Mouse (Mus musculus): ENCODE results near the gene Cobl. TPM values are rescaled to one million over a fixed set of nuclear protein-coding genes. Genes with fewer than 3 reads are reported as not detected.
A peak's percentile ranks its signal among the peaks of the same experiment; 100 is the strongest.

The Cobl gene
- 11.0 and 12.0 TPM in 2 replicates for polyA plus RNA-seq (2015; fragmentation: Nextera tagmentation; extraction: Ambion mirVana)

DNA sequence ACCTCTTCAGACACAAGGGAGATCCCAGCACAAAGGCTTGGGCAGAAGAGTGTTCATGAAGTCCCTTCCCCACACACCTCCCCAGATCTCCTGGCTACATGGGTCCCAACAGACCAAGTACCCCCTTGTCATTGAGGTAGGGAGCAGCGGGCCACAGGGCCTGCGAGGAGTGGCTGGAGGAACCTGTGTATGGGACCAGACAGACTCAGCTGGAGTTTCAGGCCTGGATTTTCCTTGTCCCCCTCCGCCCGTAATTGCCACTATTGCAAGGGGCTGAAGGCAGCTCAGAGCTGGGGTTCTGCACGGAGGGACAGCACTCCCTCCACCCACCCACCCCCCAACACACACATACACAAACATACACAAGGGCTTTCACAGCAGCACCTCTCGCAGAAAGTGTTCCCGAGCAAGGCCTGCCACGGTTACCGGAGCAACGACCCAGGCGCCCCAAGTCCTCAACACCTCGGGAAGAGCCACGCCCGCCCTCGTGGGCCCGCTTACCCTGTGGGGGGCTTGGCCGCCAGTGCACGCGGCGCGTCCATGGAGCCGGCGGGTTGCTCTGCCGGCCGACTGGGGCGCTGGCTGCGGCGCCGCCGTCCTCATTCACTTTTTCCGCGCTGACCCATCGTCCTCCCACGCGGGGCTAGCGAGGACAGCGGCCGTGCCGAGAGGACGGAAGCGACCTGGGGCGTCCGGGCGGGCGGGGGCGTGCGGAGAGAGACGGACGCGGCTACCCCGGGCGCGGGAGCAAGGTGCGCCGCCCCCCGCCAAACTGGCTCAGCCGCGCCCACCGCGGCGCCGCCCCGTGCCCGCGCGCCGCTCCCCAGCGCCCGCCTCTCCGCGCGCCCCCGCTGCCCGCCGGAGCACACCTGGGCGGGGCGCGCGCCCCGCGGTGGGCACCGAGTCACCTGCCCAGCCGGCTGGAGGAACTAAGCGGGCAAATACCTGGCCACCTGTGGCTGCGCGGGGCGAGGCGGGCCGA is at the start of gene Cobl:
Gene Cobl, minus strand, starts transcription at position 780 of the 982 bp plus-strand sequence.
- H3K27me3 ChIP-seq = peaks cover 15% of the 10 kb centered on the region
- H3K9me3 ChIP-seq = no peaks in the 10 kb centered on the region
- no peaks in the 10 kb centered on the region for H3K4me1 ChIP-seq
- H3K9ac ChIP-seq = peak within 1 kb of the TSS; percentile 45
- WGBS = 1% methylated on average over 75 of the region's 89 CpGs
- ATAC-seq (ENCODE audit: borderline replicate concordance, extremely low read depth, low FRiP score, low TSS enrichment) = peak; percentile 81
- H3K27ac ChIP-seq = peak within 1 kb of the TSS; percentile 56
- H3K4me2 ChIP-seq = peak within 1 kb of the TSS; percentile 79
- no peaks in the 10 kb centered on the region for H3K36me3 ChIP-seq
- H3K4me3 ChIP-seq = peak within 1 kb of the TSS; percentile 55

GRCm38 (mm10) chr11:12513796-12514195 is 49.0 kb upstream of the Cobl start:
- Histone ChIP-seq H3K9me3 (no peaks in the 10 kb centered on the region), H3K4me1 (no peaks in the 10 kb centered on the region), H3K9ac (no peak overlapping the region), H3K27ac (no peak overlapping the region), H3K4me3 (no peak overlapping the region), H3K4me2 (no peak overlapping the region), H3K36me3 (no peaks in the 10 kb centered on the region), H3K27me3 (no peaks in the 10 kb centered on the region)
- no peak for ATAC-seq (ENCODE audit: borderline replicate concordance, extremely low read depth, low FRiP score, low TSS enrichment)
- WGBS = 31% methylated on average over 5 of the region's 5 CpGs

DNA sequence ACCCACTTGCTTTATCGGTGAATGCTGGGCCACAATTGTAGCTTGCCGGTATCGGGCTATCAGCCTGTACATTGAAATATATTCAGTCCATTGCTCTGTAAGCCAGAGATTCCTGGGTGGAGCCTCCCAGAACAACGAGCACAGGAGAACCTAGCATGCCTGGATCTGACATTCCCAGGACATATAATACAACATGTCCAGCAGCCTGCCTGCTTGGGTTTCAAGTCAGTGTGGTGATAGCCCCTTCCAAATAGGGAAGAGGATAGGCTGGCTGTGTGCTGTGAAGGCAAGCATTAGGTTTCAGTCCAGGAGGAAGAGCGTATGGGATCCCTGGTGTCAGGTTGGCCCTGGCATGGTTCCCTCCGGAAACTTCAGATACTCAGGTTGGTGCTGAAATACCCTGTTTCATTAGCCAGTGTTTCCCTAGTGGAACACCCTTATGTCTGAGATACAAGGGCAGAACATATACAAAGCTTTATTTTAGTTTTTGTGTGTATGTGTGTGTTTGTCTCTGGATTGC is 41.7 kb upstream of the Cobl start:
- H3K4me1 ChIP-seq = no peaks in the 10 kb centered on the region
- H3K36me3 ChIP-seq = no peaks in the 10 kb centered on the region
- no peaks in the 10 kb centered on the region for H3K27me3 ChIP-seq
- H3K9me3 ChIP-seq = no peaks in the 10 kb centered on the region
- WGBS = 84% methylated on average over 6 of the region's 6 CpGs
- no peak for ATAC-seq (ENCODE audit: borderline replicate concordance, extremely low read depth, low FRiP score, low TSS enrichment)
- H3K4me2 ChIP-seq = no peak overlapping the region
- H3K4me3 ChIP-seq = no peak overlapping the region
- no peak overlapping the region for H3K9ac ChIP-seq
- no peak overlapping the region for H3K27ac ChIP-seq

- no peak overlapping the region for H3K4me3 ChIP-seq
- H3K27ac ChIP-seq = no peak overlapping the region
- H3K4me1 ChIP-seq = no peaks in the 10 kb centered on the region
- no peaks in the 10 kb centered on the region for H3K27me3 ChIP-seq
- WGBS = 69% methylated on average over 4 of the region's 4 CpGs
- H3K9ac ChIP-seq = no peak overlapping the region
- H3K9me3 ChIP-seq = no peaks in the 10 kb centered on the region
- no peak overlapping the region for H3K4me2 ChIP-seq
- ATAC-seq (ENCODE audit: borderline replicate concordance, extremely low read depth, low FRiP score, low TSS enrichment) = no peak
- H3K36me3 ChIP-seq = no peaks in the 10 kb centered on the region
Observed at GRCm38 (mm10) chr11:12503756-12504155, 39.0 kb upstream of the Cobl start.

DNA sequence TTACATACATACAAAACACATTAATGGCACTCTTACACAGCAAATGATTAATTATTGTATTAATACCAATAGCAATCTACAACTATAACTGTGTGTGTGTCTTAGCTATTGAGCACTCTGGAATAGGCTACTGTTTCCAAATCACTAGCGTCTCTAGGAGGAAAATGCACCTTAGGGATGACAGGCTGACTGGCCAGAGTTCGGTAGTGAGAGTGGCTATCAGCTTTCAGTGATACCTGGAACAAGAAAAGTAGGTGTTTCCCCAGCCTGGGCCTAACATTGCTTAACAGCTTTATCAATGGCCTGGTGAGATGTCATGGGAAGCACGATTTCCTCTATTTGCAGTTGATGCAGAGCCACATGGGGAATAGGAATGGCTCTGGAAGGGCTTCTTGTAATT is 37.0 kb upstream of the Cobl start:
- H3K9ac ChIP-seq = no peak overlapping the region
- no peaks in the 10 kb centered on the region for H3K27me3 ChIP-seq
- 65% methylated on average over 3 of the region's 3 CpGs for WGBS

GRCm38 (mm10) chr11:12493791-12494190 is 29.0 kb upstream of the Cobl start:
- H3K9ac ChIP-seq = no peak overlapping the region
- ATAC-seq (ENCODE audit: borderline replicate concordance, extremely low read depth, low FRiP score, low TSS enrichment) = no peak
- no peaks in the 10 kb centered on the region for H3K36me3 ChIP-seq
- H3K9me3 ChIP-seq = no peaks in the 10 kb centered on the region
- H3K4me1 ChIP-seq = no peaks in the 10 kb centered on the region
- no peak overlapping the region for H3K4me2 ChIP-seq
- no peak overlapping the region for H3K4me3 ChIP-seq
- no peaks in the 10 kb centered on the region for H3K27me3 ChIP-seq
- H3K27ac ChIP-seq = no peak overlapping the region

More for the DNA sequence above, 37.0 kb upstream of the Cobl start:
- Histone ChIP-seq H3K4me2 (no peak overlapping the region), H3K9me3 (no peaks in the 10 kb centered on the region), H3K27ac (no peak overlapping the region), H3K4me3 (no peak overlapping the region), H3K36me3 (no peaks in the 10 kb centered on the region), H3K4me1 (no peaks in the 10 kb centered on the region)
- no peak for ATAC-seq (ENCODE audit: borderline replicate concordance, extremely low read depth, low FRiP score, low TSS enrichment)

DNA sequence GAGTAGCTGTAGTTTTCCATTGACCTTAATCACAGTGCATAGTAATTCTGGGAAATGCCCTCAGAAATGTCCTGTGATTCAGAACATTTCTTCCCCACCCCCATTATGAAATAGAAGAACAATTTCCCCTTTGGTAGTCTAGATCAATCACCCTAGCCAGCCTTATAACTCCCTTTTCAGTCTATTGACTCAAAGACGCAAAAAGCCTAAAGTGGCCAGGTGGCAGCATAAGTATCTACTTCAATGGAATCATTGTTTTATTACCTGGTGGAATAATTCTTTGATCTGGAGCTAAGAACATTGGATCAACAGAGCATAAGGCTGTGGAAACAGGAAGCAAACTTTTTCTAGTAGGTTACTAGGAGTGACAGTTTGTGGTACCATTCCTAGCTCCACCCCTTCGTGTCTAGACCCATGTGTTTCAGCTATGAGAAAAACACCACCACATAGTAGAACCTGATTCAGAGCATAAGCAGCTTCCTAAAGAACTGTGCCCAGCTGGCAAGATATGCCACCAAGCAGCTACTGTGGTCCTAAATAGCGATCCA is 15.2 kb upstream of the Cobl start:
- peak; percentile 59; the same call in 1 of the 2 replicates for ATAC-seq (ENCODE audit: borderline replicate concordance, extremely low read depth, low FRiP score, low TSS enrichment)
- Histone ChIP-seq H3K9me3 (no peaks in the 10 kb centered on the region), H3K4me2 (no peak overlapping the region), H3K36me3 (no peaks in the 10 kb centered on the region), H3K9ac (no peak overlapping the region), H3K27me3 (no peaks in the 10 kb centered on the region), H3K4me3 (no peak overlapping the region), H3K27ac (peak overlapping the region; percentile 25; the same call in 1 of the 2 replicates), H3K4me1 (no peaks in the 10 kb centered on the region)
- WGBS = 71% methylated on average over 3 of the region's 3 CpGs

DNA sequence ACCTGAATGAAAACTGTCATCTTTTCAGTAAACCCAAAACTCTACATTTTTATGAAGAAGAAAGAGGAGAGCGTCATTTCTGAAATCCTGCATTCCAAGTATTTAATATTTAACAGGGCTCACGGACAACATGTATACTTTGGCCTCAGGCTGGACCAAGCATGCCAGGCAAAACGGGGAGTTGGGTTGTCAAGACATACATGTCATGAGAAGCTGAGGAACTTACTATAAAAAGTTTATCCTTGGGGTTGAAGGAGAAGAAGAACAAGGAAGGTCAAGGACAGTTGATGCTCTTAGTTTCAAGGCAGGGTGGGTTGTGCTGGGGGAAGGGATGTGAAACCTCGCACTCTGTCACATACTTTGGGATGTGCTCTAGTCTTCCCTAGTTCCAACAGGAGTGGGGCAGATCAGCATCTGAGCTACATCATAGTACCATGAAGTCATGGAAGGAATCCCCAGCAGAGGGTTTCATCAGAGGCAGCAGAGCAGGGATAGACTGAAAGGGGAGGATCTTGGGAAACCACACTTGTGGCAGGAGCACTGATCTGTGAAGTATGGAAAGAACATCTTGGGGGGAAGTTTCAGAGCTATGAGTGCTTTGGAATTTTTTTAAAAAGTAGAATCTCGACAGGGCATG is 9.7 kb upstream of the Cobl start:
- no peak overlapping the region for H3K9ac ChIP-seq
- H3K4me1 ChIP-seq = no peaks in the 10 kb centered on the region; the same call in 1 of the 2 replicates
- H3K9me3 ChIP-seq = no peaks in the 10 kb centered on the region
- no peaks in the 10 kb centered on the region for H3K27me3 ChIP-seq
- no peak for ATAC-seq (ENCODE audit: borderline replicate concordance, extremely low read depth, low FRiP score, low TSS enrichment)
- WGBS = 53% methylated on average over 5 of the region's 5 CpGs
- no peaks in the 10 kb centered on the region for H3K36me3 ChIP-seq
- no peak overlapping the region for H3K4me2 ChIP-seq
- H3K4me3 ChIP-seq = no peak overlapping the region
- no peak overlapping the region; the same call in 1 of the 2 replicates for H3K27ac ChIP-seq

GRCm38 (mm10) chr11:12473625-12474298 is 9.0 kb upstream of the Cobl start:
- ATAC-seq (ENCODE audit: borderline replicate concordance, extremely low read depth, low FRiP score, low TSS enrichment) = no peak

GRCm38 (mm10) chr11:12469638-12470037 is 4.9 kb upstream of the Cobl start:
- no peaks in the 10 kb centered on the region for H3K9me3 ChIP-seq
- H3K27ac ChIP-seq = no peak overlapping the region
- peaks cover 5% of the 10 kb centered on the region for H3K27me3 ChIP-seq
- no peak overlapping the region for H3K4me2 ChIP-seq
- H3K4me3 ChIP-seq = no peak overlapping the region
- H3K9ac ChIP-seq = no peak overlapping the region
- 61% methylated on average over 1 of the region's 1 CpGs for WGBS
- no peaks in the 10 kb centered on the region; the same call in 1 of the 2 replicates for H3K4me1 ChIP-seq
- no peaks in the 10 kb centered on the region for H3K36me3 ChIP-seq
- ATAC-seq (ENCODE audit: borderline replicate concordance, extremely low read depth, low FRiP score, low TSS enrichment) = no peak

More at GRCm38 (mm10) chr11:12473625-12474298, 9.0 kb upstream of the Cobl start:
- Histone ChIP-seq H3K27ac (peak overlapping the region; percentile 35; the same call in 1 of the 2 replicates), H3K4me2 (no peak overlapping the region), H3K27me3 (no peaks in the 10 kb centered on the region), H3K9me3 (no peaks in the 10 kb centered on the region), H3K4me3 (no peak overlapping the region), H3K36me3 (no peaks in the 10 kb centered on the region), H3K9ac (no peak overlapping the region), H3K4me1 (no peaks in the 10 kb centered on the region; the same call in 1 of the 2 replicates)
- 26% methylated on average over 5 of the region's 5 CpGs for WGBS

DNA sequence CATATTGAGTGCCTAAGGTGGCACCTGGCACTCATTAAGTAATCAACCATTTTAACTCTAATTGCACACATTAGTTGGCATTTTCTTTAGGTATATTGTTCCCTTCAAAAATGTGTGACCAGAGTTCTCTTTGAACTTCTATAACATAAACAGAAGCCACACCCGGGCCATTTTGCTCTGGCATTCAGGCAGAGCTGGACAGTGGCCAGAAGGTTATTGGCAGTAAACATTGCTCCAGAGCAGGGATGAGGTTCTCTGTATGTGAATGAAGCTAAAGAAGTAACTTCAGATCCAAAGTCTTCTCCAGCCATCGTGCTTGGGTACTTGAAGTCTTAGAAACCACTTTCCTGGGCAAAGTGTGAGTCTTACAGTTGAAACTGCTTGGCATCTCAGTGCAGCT is 3.9 kb upstream of the Cobl start:
- Histone ChIP-seq H3K36me3 (no peaks in the 10 kb centered on the region), H3K4me2 (no peak overlapping the region), H3K27ac (no peak overlapping the region), H3K27me3 (peaks cover 13% of the 10 kb centered on the region), H3K4me3 (no peak overlapping the region), H3K9ac (no peak overlapping the region), H3K4me1 (no peaks in the 10 kb centered on the region; the same call in 1 of the 2 replicates), H3K9me3 (no peaks in the 10 kb centered on the region)
- no peak for ATAC-seq (ENCODE audit: borderline replicate concordance, extremely low read depth, low FRiP score, low TSS enrichment)
- 45% methylated on average over 2 of the region's 2 CpGs for WGBS
